Mouse (Mus musculus) left cerebral cortex, adult 9 months (tissue): ENCODE measurements at regions not wholly inside any gene's neighbourhood (a gene's known extent, or its start where the extent isn't known, plus 50 kb on each side); places are given as distances from the start of the nearest gene placed in this dataset.

ENCODE experiments used
- DNase-seq, 2 experiments: peaks; one replicate each; pipeline ENCODE4 v3.0.0; 2022; ENCODE audit warnings: low spot score in 2 of 2

DNA sequence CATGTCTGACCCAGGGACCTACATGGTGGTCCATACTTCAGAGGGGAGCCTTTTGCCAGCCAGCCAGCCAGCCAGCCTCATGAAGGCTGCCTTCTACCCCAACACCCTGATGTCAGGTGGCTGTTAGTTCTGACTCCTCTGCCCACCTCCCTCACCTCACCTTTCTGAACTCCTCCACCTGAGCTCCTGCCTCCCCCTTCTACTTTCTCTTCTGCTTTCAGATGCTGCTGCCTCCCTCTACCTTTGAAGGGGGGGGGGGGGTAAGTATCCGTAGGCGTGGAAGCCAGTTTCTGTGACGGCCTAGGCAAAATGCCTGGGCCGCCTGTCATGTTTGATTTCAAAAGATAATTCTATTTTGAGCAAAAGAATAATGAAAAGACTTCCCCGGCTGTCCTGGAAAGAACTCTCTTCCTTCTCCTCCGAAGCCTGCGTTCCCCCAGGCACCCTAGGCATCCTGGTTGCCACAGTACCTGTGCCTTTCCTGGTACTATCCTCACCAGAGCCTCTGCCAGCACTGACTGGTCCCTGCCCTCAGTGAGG, 241.6 kb upstream of the Hs6st1 start:
- no peak for DNase-seq

DNA sequence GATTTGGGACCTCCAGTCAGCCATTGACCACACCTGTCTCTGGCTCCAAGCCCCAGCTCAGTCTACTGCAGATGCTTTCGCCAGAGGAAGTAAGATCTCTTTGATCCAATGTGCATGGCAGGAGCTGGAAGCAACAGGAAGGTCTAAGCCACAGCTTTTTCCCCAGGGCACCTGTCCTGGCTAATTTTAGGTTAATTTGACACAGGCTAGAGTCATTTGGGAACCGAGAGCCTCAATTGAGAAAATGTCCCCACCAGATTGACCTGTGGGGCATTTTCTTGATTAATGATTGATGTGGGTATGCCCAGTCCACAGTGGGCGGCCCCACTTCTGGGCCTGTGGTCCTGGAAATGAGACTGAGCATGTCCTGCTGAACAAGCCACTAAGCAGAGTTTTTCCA, 240.7 kb upstream of the Hs6st1 start:
- DNase-seq: no peak

DNA sequence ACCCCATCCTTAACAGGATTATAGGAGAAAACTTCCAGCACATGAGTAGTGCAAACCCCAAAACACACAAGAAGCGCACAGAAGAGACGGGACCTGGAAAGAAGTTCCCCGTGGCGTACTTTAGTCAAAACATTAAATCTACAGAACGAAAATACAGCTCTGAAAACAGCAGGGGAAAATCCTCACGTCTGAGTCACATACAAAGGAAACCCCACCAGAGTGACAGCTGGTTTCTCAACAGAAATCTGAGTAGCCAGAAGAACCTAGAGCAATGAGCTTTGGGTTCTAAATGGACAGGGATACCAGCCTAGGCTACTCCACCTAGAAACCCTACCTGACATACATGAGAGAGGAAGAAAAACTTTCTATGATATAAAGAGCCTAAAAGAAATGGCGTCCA, 234.0 kb upstream of the Hs6st1 start:
- no peak for DNase-seq

DNA sequence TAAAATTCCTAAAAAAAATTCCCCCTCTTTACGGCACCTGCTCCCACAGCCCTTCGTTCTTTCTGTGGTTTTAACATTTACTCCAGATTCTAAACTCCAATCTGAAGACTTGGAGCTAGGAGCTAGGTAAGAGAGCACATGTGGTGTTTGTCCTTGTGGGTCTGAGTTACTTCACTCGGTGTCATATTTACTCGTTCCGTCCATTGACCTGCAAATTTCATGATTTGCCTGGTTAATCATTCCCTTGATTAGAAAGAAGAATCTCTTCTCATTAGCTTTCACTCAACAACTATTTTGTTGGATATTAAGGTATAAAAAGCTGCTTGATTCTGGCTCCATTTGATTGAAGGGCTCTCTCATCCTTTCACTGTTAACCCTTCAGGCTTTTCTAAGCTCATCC, 231.6 kb upstream of the Hs6st1 start:
- no peak for DNase-seq

DNA sequence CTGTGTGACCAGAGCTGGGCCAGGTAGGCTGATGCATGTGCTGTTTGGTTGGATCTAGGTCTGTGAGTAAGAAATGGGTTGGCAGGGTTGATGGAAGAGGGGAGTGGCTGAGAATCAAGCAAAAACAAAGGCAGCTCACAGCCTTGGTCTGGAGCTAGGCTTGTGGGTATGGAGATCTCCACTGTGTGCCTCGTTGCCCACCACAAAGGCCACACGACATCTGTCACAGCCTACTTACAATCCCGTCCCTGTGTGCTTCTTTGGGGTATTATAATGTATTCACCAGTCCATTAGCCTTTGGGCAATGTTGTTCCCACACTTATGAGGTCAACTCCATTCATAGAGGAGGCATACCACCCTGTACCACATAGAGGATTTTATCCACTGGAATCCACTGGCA, 229.6 kb upstream of the Hs6st1 start:
- no peak for DNase-seq

DNA sequence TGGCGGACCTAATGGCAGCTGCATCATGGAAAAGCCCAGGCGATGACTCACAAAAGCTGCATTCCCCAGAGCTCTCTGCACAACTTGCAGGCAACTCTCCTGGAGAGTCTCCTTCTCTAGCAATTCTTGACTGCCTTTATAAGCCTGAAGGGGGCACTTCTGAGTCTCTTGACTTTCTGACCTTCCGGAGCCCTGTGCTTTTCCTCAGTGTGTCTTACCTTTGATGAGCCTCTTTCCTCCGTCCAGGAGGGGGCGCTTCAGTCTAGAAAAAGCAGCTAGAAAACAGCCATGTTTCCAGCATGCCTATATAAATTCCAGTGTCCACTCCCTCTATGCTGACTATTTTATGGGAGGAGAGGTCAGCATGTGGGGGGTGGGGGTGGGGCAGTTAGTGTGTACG, 228.8 kb upstream of the Hs6st1 start:
- no peak for DNase-seq

DNA sequence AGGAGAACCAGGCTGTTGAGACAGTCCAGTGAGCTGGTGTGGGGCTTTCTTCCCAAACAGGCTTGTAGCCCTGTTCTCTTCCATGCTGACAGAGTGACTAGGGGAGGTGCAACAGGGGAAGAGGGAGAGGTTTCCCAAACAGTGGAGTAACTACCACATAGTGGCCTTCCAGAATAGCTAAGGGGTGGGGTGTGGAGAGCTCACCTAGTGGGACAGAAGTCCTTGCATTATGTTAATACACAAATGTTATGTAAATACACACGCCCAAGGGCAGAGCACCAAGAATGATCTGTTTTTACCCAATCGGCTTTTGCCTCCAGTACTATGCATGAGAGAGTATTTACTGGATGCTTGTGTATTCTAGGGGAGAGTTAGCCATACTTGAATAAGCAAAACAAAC, 226.6 kb upstream of the Hs6st1 start:
- no peak for DNase-seq

DNA sequence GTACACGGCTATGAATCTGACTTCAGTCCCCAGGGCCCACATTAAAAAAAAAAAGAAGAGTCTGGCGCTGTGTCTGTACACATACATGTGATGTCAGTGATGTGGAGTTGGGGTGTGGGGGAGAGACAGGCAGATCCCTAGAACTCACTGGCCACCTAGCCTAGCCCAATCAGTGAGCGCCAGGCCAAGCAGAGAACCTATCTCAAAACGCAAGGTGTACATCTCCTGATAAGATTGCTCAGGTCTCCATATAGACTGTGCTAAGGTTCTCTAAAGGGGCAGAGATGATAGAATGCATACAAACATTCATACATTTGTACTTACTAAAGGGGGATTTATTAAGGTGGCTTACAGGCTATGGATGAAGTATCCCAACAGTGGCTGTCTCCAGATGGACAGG, 225.5 kb upstream of the Hs6st1 start:
- no peak for DNase-seq

DNA sequence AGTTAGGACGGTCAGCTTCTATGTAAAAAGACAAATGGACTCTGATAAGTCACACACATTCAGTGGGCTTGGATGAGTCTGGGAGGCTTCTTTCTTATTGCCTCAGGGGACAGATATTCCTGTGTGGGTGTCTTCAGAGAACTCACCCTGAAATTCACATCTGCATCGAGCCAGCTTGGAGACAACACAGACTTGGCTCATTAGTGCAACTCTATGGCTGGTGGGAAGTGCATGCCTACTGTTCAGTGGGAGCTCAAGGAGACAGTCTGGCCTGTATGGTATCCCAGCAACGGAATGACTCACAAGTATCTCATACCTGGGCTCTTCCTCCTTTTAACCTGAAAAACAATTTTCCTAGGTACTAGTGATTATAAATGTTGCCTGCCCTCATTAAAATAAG, 224.6 kb upstream of the Hs6st1 start:
- peak in 1 of 2 experiments; percentile 35 for DNase-seq

DNA sequence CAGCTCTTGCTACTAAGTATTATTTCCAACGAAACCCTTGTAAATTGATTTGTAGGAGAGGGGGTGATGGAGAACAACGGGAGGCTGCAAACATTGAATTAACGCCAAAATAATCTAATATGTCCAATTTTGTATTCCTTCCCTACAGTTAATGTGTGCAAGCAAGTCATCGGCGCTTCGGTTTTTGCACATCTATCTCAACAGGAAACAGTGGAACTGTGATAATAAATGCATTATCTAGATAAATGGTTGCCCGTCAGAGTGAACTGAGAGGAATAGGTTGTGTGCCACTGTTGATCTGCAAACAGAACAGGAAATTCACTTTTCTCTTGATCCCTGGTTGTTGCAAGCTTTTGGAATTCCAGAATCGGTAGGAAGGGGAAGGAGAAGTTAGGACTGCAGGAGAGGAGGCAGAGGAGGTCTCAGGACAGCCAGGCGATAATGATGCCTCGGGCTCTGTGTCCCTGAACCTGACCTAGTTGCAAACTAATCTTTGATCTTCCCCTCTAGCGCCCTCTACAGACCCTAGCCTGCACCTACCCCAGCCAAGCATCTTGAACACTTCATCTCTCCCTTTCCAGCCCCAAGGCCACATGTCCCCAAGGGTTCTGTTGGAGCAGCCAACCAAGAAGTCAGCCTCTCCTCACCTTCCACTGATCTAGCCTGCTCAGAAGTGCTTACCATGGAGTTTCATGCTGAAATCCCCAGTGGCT, 221.8 kb upstream of the Hs6st1 start:
- DNase-seq: peak in 1 of 2 experiments; percentile 31

DNA sequence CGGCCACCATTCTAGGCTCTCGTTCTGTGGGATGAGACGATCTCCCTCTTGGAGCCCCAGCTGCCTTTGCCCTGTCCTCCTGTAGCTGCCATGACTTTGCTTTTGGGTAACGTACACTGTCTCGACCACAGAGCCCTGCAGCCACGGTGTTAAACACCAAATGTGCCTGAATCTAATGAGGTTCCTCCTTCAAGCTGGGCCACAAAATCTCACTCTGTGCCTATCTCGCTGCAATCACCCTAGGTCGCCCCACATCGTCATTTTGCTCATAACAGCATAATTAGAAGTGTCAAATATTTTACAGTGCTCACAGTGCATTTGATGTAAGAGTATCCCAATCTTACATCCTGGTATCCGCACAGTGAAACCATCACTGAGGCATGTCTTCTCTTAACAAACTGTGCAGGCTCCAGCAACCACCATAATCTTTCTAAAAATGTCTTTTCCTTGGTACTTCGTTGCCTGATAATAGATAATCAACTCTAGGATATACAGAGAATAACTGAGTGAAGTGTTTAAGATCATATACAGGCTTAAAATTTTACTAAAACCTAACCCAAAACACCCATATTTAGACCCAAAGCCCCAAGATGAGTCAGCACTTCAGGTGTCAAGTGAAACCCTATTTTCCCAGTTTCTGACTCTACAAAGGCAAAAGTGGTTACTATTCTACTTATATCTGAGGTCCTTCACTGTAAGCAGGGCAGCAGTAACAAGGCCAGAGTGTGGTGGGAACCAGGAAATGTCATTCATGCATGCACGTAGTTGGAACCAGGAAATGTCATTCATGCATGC, 219.8 kb upstream of the Hs6st1 start:
- no peak for DNase-seq

DNA sequence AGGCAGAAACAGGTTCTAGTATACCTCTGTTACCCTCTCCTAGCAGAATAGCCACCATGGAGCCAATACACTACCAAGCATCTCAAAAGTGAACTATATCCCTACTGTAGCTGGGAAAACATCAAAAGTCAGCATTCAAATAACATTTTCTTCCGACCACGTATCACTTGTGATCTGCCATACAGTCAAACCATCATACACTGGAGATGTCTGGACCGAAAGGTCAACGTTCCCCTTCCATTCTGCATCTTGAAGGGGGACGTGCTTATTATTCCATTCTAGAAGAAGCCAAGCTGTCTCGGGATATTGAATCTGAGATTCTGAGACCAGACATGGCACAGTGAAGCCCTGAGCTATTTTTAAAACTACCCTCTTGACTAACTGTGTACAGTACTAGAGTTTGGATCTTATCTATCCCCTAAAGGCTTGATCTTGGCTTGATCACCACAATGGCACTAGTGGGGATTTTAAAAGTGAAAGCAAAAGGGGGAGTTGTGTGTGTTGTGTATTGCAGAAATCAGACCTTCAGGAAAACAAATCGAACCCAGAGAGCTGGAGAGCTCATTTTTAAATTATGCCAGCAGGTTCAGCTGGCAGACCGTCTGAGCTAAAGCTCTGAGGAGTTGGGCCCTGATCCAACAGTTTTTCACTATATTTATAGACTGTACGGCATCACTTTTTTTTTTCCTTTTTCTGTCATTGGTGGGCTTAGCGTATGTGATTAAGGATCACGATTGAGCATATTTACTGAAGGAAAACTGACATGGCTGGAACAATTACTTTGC, 218.6 kb upstream of the Hs6st1 start:
- DNase-seq: no peak

DNA sequence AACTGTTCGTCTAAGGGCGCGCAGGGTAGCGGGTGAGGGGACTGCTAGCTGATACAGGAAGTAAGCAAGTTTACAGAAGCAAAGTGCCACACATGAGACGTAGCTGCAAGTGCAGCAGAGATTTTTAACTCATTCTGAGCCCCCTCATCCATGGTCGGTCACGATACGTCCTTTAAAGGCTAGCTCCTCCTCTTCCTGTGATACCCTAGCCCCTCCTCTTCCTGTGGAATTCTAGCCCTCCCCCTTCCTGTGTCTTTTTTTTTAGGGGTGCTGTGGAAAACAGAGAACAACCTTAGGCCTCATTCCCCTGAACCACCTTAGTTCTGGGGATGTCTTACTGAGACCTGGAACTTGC, 218.0 kb upstream of the Hs6st1 start:
- no peak for DNase-seq

DNA sequence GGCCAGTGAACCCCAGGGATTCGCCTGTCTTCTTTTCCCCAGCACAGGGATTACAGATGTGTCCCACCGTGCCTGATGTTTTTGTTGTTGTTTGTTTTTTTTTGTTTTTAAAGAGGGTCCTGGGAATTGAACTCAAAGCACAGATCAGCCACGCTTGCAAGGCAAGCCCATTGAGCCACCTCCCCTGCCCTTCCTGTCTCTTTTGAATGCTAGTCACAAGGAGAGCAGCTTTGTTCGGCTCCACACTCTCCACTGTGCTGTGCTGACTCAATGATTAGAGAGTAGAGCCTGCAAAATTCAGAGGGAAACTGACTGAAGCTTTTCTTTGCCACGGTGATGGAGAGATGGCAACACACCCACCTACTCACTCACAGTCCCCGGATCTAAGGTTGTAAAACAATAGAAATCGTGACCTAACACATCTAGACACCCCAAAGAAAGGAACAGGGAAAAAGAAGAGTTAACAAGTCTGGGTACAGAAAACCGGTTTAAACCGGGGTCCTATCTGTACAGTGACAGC, 217.6 kb upstream of the Hs6st1 start:
- DNase-seq: no peak

DNA sequence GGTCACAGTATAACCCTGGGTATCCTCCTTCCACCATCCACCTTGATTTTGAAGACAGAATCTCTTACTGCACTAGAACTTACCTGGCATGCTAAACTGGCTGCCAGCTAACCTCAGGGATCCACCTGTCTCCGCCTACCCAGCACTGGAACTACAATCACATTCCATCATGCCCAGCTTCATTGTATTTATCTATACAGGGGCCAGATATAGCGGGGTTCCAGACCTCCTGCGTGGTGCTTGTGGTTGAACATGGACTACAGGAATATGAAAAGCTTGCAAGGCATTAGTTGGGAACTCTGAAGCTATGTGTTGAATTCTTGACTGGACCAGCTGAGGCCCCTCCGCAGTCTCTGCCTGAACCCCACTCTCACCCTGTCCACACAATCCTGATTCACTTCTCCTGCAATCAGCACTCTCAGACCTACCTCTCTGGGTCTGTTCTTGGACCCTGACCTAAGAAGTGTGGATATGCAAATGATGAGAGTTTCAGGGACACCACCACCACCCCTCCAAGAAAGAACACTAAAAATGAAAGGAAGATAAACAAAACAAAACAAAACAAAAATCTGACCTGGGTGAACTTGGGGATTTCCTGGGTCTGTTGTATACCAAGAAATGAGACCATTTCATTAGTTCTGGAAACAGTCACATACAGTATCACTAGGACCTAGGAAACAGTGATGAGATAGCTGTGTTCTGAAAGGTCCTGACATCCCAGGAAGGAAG, 216.4 kb upstream of the Hs6st1 start:
- no peak for DNase-seq

DNA sequence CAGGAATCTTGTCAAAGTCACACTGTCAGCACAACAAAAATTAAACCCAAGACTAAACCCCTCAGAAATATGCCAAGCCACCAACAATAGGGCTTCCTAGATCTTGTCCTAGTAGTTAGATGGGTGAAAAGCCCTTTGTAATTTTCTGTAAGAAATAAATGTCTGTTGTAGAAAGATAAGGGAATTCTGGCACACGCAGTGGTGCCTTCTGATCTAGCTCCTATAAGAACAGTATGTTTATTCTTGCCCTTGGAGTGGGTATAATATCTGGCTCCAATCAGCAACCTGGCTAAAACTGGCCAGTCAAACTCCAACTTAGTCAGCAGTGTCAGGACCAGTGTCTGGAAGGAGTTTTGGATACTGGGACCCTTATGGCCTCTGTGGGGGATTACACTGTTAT, 215.2 kb upstream of the Hs6st1 start:
- DNase-seq: no peak

DNA sequence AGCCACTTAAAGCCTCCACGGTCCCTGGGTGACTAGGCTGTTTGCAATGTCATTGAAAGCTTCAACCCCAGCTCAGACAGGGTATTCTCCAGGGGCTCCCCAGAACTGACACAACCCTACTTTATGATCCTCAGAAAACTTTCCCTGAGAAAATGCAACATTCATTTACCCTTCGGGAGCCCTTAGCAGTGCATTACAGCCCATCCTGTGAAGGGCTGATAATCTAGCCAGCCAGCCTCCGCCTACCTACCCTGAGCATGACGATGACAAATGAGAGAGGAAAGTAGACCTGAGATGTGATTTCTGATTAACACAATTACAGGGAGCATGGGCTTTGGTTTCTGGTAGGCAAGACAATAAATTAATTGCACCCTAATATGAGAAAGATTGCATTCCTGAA, 212.6 kb upstream of the Hs6st1 start:
- DNase-seq: no peak

DNA sequence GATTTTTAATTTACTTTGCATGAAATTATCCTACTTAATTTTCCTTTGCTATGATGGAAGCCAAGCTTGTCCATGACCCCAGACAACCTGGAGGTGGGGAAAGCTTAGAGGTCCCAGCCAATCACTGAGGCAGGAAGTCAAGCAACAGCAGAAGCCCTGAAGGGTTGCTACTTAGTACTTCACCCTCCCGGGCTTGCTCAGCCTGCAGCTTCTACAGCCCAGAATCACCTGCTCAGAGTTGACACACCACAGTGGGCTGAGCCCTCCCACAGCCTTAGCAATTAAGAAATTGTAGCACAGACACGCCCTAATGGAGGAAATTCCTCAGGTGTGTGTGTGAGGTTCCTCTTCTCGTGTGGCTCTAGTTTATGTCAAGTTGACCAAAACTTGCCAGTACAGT, 209.9 kb upstream of the Hs6st1 start:
- DNase-seq: no peak

DNA sequence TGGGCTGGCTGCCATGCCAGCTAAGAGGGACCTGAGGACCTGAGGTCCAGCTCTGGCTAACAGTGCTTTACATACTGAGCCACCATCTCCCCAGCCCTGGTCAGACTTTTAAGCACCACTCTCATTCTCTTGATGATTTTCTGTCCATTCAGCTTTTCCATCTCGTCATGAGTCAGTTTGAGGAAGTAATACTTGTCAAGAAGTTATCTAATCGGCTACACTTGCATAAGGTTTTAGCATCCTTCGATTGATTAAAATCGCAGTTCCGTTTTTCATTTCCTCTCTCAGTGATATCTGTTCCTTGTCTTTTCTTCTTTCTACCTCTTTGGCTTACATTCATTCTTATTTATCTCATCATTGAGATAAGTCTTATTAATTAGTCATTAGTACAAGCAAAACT, 207.4 kb upstream of the Hs6st1 start:
- no peak for DNase-seq

DNA sequence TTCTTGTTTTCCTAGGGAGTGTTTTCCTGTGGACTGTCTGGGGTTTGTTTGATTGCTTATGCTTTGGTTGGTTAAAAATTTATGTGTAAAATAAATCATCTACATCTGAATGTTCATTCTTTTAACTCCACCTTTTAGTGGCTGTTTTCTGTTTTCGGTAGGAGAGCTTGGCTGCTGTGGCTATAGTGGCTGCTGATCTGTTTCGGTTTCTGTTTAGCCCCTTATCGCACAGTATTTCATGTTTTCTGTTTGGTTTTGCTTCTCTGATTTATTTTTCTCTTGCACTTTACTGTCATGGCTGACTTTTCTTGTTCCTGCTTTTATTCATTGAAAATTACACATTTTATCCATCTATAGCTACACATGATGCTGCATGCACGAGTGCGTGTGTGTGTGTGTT, 206.0 kb upstream of the Hs6st1 start:
- no peak for DNase-seq

DNA sequence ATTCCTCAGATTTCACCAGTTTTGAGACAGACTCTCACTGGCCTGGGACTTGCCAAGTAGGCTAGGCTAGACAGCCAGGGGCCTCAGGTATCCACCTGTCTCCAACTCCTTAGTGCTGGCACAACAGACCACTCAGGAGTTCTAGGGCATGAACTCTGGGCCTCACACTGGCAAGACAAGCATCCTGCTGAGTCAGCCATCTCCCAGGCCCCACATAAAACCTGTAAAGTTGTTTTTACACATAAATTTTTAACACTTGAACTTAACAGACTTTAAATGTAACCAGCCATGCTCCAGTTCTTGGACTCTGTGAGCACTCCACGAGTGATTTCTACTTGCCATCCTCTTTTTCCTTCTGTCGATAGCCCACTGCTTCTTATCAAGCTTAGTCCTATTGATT, 205.5 kb upstream of the Hs6st1 start:
- no peak for DNase-seq

DNA sequence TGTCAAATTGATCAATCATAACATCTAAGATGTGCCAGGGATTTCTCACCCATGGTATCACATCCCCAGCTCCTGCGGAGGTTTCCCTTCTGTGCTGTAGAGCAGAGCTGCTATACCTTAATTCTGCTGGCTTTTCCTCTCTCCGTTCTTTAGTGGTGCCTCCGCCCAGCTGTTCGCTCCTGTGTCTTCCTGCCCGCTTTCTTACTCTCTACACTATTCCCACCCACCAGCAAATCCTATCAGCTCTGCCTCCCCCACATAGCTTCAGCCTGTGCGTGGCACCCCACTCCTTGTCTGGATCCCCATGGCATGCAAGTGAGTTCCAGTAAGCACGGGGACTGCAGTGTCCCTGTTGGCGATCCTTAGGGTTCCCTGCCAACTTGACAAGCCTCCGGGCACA, 204.0 kb upstream of the Hs6st1 start:
- peak in 1 of 2 experiments; percentile 47 for DNase-seq
